Mouse (Mus musculus) megakaryocyte, embryonic 14.5 days (primary cell): ENCODE measurements around the gene Ap5s1.

Experiments used
- FLI1 ChIP-seq: IDR thresholded peaks from 2 replicates; pipeline ENCODE4 v1.6.1; 2012; ENCODE audit warnings: low read length, inconsistent platforms, mixed read lengths
- GATA1 ChIP-seq: IDR thresholded peaks from 3 replicates; pipeline ENCODE4 v1.6.1; 2012; ENCODE audit warnings: mixed read lengths, low read length, inconsistent platforms, borderline replicate concordance

DNA sequence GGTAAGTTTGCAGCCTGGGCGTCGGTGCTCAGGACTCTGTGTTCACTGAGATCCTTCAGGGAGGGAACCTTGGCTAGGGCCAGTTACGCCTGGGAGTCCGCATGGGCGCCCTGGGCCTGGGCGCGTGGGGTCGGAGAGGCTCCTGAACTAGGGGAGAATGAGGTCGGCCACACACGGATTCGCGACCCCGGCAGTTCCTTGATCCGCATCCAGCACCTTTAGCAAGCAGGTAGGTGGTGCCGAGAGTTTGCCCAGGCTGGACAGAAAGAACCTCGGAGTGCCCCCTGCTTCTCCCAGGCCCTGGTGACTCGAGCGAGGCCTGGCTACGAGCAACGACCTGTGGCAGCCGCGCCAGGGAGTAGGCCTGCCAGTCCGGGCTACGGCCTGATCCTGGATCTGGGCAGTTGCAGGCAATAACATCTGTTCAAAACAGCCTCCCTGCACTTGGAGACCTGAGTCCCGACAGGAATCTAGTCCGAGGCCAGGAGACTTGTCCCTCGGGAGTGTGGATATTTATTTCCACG, 27.3 kb downstream of the Ap5s1 start:
- TF ChIP-seq FLI1 (no peak), GATA1 (no peak)
